Mouse (Mus musculus) heart, adult 2 months (tissue): ENCODE data around the gene 1700019A02Rik.

Experiments used
- CTCF ChIP-seq: fragments of 200-600 bp; IDR thresholded peaks from 2 replicates; pipeline ENCODE4 v1.8.1; 2022; ENCODE audit warnings: antibody characterized with exemption, mild to moderate bottlenecking, moderate library complexity
- EP300 ChIP-seq: fragments of 200-500 bp; IDR thresholded peaks from 2 replicates; pipeline ENCODE4 v1.6.1; 2011; ENCODE audit warnings: low read depth, low read length, control low read depth; ENCODE audit not compliant: insufficient read depth
- POLR2A ChIP-seq: fragments of 200-500 bp; IDR thresholded peaks from 2 replicates; pipeline ENCODE4 v1.6.1; 2011; ENCODE audit warnings: mild to moderate bottlenecking, low read depth, low read length, control low read depth; ENCODE audit not compliant: insufficient read depth

GRCm38 (mm10) chr1:53123066-53123465, 64.4 kb downstream of the 1700019A02Rik start:
- no peak for TF ChIP-seq CTCF
- no peak for TF ChIP-seq EP300
- no peak for TF ChIP-seq POLR2A
